Mouse (Mus musculus) hindbrain, embryonic 16.5 days (tissue): ENCODE measurements around the gene Evi5l. TPM values are rescaled to one million over a fixed set of nuclear protein-coding genes. Genes with fewer than 3 reads are reported as not detected.

Experiments used
- ATAC-seq: fragments of 200-750 bp; cut with Nextera tagmentation; 2 replicates; pipeline ENCODE4 v1.8.0; 2017; ENCODE audit warnings: moderate TSS enrichment, moderate library complexity
- H3K27ac ChIP-seq: fragments of 300-500 bp; sonication (generic); 2 replicates; pipeline ENCODE4 v1.5.1; 2014; ENCODE audit warnings: low read depth, mild to moderate bottlenecking, control low read depth, low read length, moderate library complexity
- H3K27me3 ChIP-seq: fragments of 300-500 bp; sonication (generic); replicated peaks from 2 replicates; pipeline ENCODE4 v1.6.1; 2014; ENCODE audit warnings: low read length; ENCODE audit not compliant: control insufficient read depth, insufficient read depth
- H3K36me3 ChIP-seq: fragments of 300-500 bp; sonication (generic); 2 replicates; pipeline ENCODE4 v1.6.1; 2014; ENCODE audit warnings: mild to moderate bottlenecking, low read length, moderate library complexity, mixed read lengths; ENCODE audit not compliant: control insufficient read depth, insufficient read depth
- H3K4me1 ChIP-seq: fragments of 300-500 bp; sonication (generic); 2 replicates; pipeline ENCODE4 v1.6.1; 2014; ENCODE audit warnings: low read depth, low read length; ENCODE audit not compliant: control insufficient read depth, insufficient read depth
- H3K4me2 ChIP-seq: fragments of 300-500 bp; sonication (generic); 2 replicates; pipeline ENCODE4 v1.6.1; 2014; ENCODE audit warnings: mild to moderate bottlenecking, low read length, control low read depth, moderate library complexity
- H3K4me3 ChIP-seq: fragments of 300-500 bp; sonication (generic); 2 replicates; pipeline ENCODE4 v1.5.1; 2014; ENCODE audit warnings: mild to moderate bottlenecking, low read length, control low read depth, moderate library complexity
- H3K9ac ChIP-seq: fragments of 300-500 bp; sonication (generic); 2 replicates; pipeline ENCODE4 v1.6.1; 2014; ENCODE audit warnings: low read depth, mild to moderate bottlenecking, control low read depth, low read length, moderate library complexity
- H3K9me3 ChIP-seq: fragments of 300-500 bp; sonication (generic); 2 replicates; pipeline ENCODE4 v1.6.1; 2014; ENCODE audit warnings: mild to moderate bottlenecking, low read length, moderate library complexity; ENCODE audit not compliant: control insufficient read depth
- WGBS: fragments of 180-500 bp; shearing (Covaris S2); extraction: QIAGEN DNeasy Blood & Tissue Kit; methylation state at CpG from one replicate; pipeline ENCODE4 v1.1.7; 2014; 5-methylcytosine and 5-hydroxymethylcytosine counted together
- polyA plus RNA-seq: library from polyadenylated mRNA; unstranded; fragments of >200 nt; fragmentation: Nextera tagmentation; extraction: Ambion mirVana; gene quantifications from 2 replicates; pipeline ENCODE4 v1.2.1, GENCODE M21; 2015

The Evi5l gene
- polyA plus RNA-seq, 1 experiment from 2014 or later, result 116 TPM

DNA sequence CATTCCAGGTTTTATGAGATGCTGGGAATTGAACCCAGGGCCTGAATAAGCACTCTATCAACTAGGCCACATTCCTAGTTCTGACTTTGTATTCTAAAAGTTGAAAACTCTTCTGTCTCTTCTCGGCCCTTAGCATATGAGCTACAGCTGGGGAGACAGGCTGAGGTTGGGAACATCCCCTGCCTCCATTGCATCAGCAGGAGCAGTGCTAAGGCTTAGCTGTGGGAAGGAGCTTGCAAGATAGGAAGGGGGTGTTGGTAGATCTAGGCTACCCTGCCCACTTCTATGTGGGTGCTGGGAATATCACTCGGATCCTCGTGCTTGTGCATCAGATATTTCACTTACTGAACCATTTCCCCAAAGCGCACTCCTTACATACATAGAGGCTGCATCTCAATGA lies 61.6 kb downstream of the Evi5l start:
- 89% methylated on average over 4 of the region's 4 CpGs for WGBS
- Histone ChIP-seq H3K9me3 (no peaks in the 10 kb centered on the region), H3K4me3 (no peak overlapping the region), H3K4me1 (peaks cover 2% of the 10 kb centered on the region; the same call in 1 of the 2 replicates), H3K27ac (no peak overlapping the region), H3K36me3 (no peaks in the 10 kb centered on the region), H3K4me2 (no peak overlapping the region), H3K27me3 (peaks cover 14% of the 10 kb centered on the region), H3K9ac (no peak overlapping the region)
- no peak for ATAC-seq

DNA sequence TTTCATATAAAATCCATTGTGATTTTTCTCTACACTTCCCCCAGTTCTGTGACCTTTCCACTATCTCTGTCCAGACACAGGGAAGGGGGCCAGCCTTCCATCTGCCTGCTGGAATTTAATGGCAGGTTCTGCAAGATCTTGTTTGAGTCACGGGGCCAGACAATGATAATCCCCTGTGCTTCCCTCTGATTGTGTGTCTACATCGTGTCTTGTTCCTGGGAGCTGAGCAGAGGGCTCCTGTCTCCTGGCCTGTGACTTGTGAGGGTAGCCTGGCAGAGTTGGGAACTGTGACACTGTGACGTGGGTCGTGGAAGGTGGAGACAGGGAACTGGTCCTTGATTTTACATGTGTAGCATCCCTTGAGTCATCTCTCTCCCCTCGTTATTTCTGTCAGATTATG lies 63.4 kb downstream of the Evi5l start:
- WGBS, result 73% methylated on average over 5 of the region's 5 CpGs
- peaks cover 2% of the 10 kb centered on the region; the same call in 1 of the 2 replicates for H3K4me1 ChIP-seq
- H3K9ac ChIP-seq, result no peak overlapping the region
- H3K36me3 ChIP-seq, result no peaks in the 10 kb centered on the region
- no peak overlapping the region for H3K27ac ChIP-seq
- no peak overlapping the region for H3K4me2 ChIP-seq
- H3K4me3 ChIP-seq, result no peak overlapping the region
- no peaks in the 10 kb centered on the region for H3K9me3 ChIP-seq
- H3K27me3 ChIP-seq, result peaks cover 14% of the 10 kb centered on the region
- no peak for ATAC-seq

DNA sequence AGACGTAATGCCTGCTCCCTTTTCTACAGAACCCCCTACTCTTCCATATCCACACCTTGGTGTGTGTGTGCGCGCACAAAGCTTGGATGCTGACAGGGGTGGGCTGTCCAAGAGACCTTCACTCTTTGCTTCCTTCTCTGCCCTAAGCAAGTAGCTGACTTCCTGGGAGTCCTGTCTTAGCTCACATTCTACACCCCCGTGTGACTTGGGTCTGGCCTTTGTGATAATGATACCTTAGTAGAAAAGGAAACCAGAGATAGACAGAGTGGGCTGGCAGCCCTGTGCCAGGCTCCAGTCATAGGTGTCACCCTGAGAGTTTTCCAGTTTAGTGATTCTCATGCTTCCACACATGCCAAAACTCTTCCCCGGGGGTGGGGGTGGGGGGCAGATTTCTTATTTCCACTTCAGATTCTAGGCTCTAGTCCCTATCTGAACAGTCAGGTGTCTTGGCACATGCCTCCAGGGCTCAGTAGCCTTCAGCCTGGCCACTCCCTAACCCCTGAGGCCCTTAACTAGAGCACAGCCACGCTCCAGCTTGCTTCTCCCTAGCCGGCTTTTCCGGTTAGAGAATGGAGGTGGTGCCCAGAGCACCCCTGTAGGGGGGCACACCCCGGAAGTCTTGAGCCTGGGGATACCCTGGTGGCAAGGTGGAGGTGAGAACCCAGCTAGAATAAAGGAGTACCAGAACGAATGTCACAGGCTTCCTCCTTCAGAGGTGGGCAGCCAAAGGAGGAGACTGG lies 64.4 kb downstream of the Evi5l start:
- no peak overlapping the region for H3K27ac ChIP-seq
- WGBS, result 65% methylated on average over 10 of the region's 10 CpGs
- H3K9me3 ChIP-seq, result no peaks in the 10 kb centered on the region
- no peaks in the 10 kb centered on the region for H3K36me3 ChIP-seq
- ATAC-seq, result no peak
- H3K4me1 ChIP-seq, result peaks cover 2% of the 10 kb centered on the region; the same call in 1 of the 2 replicates
- no peak overlapping the region for H3K9ac ChIP-seq
- H3K27me3 ChIP-seq, result peaks cover 14% of the 10 kb centered on the region
- no peak overlapping the region for H3K4me2 ChIP-seq
- no peak overlapping the region for H3K4me3 ChIP-seq

DNA sequence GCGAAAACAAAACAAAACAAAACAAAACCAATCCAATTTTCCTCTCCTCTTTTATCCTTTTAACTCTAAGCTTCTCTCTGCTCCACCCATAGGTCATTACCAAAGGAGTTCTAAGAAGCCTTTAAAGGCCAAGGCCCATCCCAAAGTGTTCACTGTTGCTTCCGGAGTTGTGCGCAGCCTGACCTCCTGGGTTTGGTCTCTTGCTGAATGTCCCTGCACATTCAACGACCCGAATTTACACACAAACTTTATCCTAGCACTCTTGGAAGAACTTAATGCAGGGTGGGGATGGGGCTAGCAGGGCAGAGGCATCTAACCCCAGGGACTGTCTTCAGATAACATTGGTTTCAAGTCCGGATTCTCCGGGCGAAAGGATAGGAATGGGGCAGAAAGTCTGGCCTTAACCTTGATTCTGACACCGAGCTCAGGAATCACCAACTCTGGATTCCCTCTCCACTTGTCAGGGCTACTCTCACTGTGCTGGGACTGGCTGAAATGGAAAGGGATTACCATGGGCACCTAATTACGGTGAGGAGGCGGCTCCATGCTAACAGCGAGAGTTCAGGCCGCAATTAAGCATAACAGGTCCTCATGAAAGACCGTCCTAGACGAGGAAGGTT lies 71.6 kb downstream of the Evi5l start:
- no peaks in the 10 kb centered on the region for H3K36me3 ChIP-seq
- peak; percentile 2 for ATAC-seq
- H3K27me3 ChIP-seq, result no peaks in the 10 kb centered on the region
- no peaks in the 10 kb centered on the region for H3K9me3 ChIP-seq
- H3K4me1 ChIP-seq, result peaks cover 26% of the 10 kb centered on the region
- peak overlapping the region; percentile 92 for H3K27ac ChIP-seq
- H3K9ac ChIP-seq, result peak overlapping the region; percentile 66
- H3K4me3 ChIP-seq, result peak overlapping the region; percentile 86
- 19% methylated on average over 15 of the region's 15 CpGs for WGBS
- H3K4me2 ChIP-seq, result peak overlapping the region; percentile 82

DNA sequence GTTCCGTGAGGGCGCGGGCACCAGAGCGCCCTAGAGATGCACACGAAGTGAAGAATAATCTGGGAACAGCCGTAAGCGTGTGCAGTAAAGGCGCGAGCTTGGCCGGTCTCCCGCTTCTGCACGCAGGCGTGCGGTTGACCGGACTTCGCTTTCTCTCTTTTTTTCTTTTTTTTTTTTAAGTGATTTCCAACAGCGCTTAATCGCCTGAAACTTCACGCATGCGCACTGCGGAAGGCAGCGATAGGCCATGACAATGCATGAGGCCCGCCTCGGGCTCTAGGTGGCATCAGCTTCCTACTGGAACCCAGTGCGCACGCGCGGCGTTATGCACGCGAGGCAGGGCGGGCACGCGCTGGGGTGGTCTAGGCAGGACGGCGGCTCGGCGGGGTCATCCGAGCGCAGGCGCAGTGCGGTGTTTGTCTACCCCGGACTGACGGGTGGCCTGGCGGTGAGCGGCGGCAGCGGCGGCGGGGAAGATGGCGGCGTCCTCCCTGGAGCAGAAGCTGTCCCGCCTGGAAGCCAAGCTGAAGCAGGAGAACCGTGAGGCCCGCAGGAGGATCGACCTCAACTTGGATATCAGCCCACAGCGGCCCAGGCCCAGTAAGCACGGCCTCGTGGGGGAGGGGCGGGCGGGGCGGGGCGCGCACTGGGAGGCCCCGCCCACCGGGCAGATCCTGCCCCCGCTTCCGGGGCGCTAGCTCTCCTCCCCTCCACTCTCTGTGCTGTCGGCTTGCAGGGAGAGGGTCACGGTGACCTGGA lies 72.2 kb downstream of the Evi5l start, which contains the start of the genes Map2k7 and Gm49320:
TSS of gene Map2k7 (plus strand) at position 307 of the 759 bp plus-strand sequence.
TSS of gene Gm49320 (plus strand) at position 432 of the 759 bp plus-strand sequence.
- no peaks in the 10 kb centered on the region for H3K27me3 ChIP-seq
- peak within 1 kb of the TSS; percentile 92 for H3K27ac ChIP-seq
- H3K4me2 ChIP-seq, result peak within 1 kb of the TSS; percentile 95
- H3K9ac ChIP-seq, result peak within 1 kb of the TSS; percentile 84
- WGBS, result under 1% methylated on average over 56 of the region's 71 CpGs
- peaks cover 4% of the 10 kb centered on the region for H3K36me3 ChIP-seq
- peaks cover 26% of the 10 kb centered on the region for H3K4me1 ChIP-seq
- H3K9me3 ChIP-seq, result no peaks in the 10 kb centered on the region
- ATAC-seq, result peak; percentile 95
- peak within 1 kb of the TSS; percentile 86 for H3K4me3 ChIP-seq

DNA sequence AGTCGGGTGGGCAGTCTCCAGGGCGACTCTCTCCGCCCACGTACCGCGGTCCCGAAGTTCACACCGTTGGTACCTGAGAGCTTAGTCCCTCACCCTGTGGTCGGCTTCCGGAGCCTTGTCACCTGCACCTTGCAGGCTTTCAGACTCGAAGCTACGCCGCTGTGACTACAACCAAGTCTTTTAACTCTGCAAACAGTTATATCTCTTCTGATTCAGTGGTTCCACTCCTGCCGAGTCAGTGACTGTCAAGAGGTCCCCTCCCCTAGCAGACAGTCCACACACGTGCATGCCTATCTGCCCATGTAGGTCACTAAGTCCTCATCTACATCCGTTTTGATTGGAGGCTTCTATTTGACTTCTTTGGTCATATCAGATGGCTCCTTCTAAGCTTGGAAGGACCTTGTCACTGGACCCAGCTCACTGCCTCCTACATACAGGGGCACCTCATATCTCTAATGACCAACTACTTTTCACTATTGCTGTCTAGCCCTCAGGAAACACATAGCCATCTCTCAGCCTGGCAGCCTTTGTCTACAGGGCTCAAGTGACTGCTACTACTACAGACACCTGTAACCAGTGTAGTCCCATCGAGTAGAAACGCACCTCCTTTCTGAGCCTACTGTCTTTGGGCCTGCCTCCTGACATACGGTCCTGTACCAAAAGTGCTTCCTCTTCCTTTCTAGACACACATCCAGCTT lies 73.0 kb downstream of the Evi5l start:
- Histone ChIP-seq H3K27ac (peak overlapping the region; percentile 91), H3K9ac (peak overlapping the region; percentile 84), H3K4me2 (peak overlapping the region; percentile 95), H3K9me3 (no peaks in the 10 kb centered on the region), H3K36me3 (peaks cover 12% of the 10 kb centered on the region), H3K27me3 (no peaks in the 10 kb centered on the region), H3K4me3 (peak overlapping the region; percentile 86), H3K4me1 (peaks cover 26% of the 10 kb centered on the region)
- WGBS, result 12% methylated on average over 19 of the region's 19 CpGs
- ATAC-seq, result no peak; the same call in 1 of the 2 replicates

- Histone ChIP-seq H3K9me3 (no peaks in the 10 kb centered on the region), H3K27ac (no peak overlapping the region), H3K27me3 (no peaks in the 10 kb centered on the region), H3K4me3 (no peak overlapping the region), H3K4me2 (no peak overlapping the region), H3K4me1 (peaks cover 13% of the 10 kb centered on the region), H3K36me3 (peaks cover 51% of the 10 kb centered on the region), H3K9ac (no peak overlapping the region)
- ATAC-seq, result no peak
- 92% methylated on average over 5 of the region's 5 CpGs for whole genome bisulfite sequencing
Measured at GRCm38 (mm10) chr8:4245061-4245460, 78.7 kb downstream of the Evi5l start.

GRCm38 (mm10) chr8:4245737-4246136 lies 79.4 kb downstream of the Evi5l start:
- Histone ChIP-seq H3K4me1 (peaks cover 6% of the 10 kb centered on the region; the same call in 1 of the 2 replicates), H3K4me3 (no peak overlapping the region), H3K9ac (no peak overlapping the region), H3K9me3 (no peaks in the 10 kb centered on the region), H3K36me3 (peaks cover 52% of the 10 kb centered on the region), H3K27me3 (no peaks in the 10 kb centered on the region), H3K4me2 (no peak overlapping the region), H3K27ac (no peak overlapping the region)
- ATAC-seq, result no peak
- 82% methylated on average over 12 of the region's 13 CpGs for WGBS
